Mouse (Mus musculus): ENCODE results near the gene Pa2g4.
"Not testable (repeated sequence)": the region's sequence is repeated elsewhere in the genome, so short reads cannot be mapped to it uniquely, and the experiment has no call there.

The Pa2g4 gene

DNA sequence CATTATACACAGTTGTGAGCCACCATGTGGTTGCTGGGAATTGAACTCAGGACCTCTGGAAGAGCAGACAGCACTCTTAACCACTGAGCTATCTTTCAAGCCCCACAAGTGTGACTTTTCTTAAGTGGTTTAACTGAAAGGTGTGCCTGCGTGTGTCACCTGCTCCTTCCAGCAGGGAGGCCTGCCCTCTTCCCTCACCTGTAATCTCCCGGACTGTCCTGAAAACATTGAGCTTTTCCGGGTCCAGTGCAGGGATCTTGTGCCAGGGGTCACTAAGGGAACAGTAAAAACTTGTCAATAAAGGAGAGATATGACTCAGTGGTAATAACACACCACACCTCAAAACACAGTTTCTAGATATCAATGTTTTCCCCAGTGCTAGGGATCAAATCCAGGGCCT is 13.5 kb upstream of the Pa2g4 start:
- no peak for DNase-seq (ENCODE audit: extremely low read depth, low read depth)

DNA sequence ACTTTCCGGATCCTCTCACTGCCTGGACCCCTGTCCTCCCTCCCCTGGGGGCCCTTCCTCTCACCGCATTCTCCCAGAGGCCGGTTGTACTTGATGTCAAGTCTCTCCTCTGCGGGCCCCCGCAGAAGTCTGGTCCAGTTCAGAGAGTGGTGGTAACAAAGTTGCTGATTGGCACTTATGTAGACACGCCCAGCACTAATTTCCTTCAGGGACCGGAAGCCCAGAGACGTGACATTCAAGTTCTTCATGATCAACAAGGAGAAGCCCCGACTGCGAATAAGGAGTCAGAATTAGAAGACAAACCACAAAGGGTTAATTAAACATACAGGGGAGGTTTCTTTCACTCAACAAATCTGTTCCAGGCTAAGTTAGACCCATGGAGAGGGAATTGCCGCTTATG is 12.5 kb upstream of the Pa2g4 start:
- no peak for DNase-seq (ENCODE audit: extremely low read depth, low read depth)

DNA sequence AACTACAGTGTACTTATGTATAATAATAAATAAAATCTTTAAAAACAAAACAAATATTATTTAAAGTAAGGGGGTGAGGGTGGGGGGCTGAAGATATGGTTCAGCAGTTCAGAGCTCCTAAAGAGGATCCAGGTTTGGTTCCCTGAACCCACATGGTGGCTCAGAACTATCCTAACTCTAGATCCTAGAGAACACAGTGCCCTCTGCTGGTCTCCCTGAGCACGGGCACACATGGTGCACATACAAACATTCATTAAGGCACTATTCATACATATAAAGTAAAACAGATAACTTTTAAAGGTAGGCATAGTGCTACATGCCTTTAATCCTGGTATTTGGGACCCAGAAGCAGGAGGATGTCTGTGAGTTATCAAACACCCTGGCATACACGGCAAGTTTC is 9.3 kb upstream of the Pa2g4 start:
- DNase-seq (ENCODE audit: extremely low read depth, low read depth) = no peak

DNA sequence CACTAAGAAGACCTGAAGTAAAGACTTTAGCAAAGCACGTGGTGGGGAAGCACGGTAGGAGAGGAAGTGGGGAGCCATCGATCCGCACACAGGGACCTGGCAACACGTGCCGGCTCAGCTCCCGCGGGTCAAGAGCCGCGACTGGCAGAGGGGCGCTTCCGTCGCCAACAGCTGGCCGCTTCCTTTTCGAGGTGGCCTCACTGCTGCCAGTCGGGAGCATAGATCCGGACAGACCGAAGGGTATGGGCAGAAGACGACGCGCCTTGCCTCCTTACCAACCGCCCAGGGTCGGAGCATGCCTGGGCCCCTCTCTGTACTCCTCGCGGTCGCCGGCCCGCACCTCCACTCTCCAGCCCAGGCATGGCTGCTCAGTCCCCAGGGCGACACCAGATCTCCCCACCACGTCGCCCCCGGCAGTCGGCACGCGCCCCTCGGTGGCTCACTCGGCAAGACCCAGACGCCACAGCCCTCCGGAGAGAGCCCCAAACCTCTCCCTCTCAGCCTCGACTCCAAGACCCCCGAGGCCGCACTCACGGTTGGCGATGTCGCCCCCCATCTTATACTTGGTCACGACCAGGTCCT is 490 bp downstream of the Pa2g4 start:
- no peak for DNase-seq (ENCODE audit: extremely low read depth, low read depth)

DNA sequence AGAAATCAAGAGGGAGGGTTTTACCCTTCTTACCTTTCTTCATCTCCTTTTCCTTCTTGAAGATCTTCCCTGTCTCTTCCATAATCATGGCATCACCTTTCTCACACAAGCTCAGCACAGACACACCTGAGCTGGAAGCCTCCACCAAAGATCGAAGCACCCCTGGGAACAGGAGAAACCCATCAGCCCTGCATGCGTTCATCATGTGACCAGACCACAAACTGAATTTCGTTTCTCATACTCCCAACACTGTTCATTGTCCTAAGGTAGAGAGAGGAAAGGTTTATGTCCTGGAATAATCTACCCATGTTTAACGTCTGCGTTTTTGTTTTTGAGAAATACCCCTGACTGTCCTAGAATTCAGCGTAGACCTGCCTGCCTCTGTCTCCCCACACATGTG is 2.2 kb downstream of the Pa2g4 start:
- DNase-seq (ENCODE audit: extremely low read depth, low read depth) = no peak

DNA sequence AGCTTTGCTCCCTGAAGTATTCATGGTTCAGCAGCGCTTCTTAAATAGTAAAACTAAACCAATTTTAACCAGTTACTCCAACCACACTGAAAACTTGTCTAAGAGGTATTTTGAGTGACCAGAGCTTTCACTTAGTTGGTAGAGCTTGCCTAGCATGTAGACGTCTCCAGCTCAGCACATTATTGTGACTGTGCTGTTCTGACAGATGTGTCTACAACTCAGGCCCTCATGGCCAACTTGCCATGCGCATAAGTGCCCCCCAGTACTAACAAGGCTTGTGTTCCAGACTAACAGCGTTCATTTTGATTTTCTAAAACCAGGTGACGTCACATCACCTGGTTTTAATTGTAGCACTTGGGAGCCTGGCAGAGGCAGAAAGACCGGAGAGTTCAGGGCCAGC is 8.8 kb downstream of the Pa2g4 start:
- DNase-seq (ENCODE audit: extremely low read depth, low read depth) = no peak

DNA sequence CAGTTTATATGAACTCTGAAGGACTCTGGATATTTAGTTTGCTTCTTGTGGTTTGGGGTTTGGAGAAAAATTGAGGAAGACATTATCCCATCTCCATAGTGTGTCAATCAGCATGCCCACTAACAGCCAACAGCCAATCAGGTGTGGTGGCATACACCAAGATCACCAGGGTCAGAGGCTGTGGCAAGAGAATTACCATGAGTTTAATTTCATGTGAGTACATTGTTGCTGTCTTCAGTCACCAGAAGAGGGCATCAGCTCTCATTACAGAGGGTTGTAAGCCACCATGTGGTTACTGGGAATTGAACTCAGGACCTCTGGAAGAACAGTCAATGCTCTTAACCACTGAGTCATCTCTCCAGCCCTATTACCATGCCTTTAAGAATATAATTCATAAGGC is 9.5 kb downstream of the Pa2g4 start:
- no peak for DNase-seq (ENCODE audit: extremely low read depth, low read depth)

DNA sequence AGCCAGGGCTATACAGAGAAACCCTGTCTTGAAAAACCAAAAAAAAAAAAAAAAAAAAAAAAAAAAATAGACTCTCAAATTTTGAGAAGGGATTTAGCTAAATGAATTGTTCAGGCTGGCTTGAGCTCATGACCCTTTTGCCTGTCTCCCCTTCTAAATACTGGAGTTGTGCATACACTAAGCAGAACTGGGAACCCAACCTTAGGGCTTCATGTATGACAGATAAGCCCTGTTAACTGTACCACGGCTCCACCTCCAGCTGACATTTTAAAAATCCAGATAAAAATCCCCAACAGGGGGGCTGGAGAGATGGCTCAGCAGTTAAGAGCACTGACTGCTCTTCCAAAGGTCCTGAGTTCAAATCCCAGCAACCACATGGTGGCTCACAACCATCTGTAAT is 10.2 kb downstream of the Pa2g4 start:
- not testable (repeated sequence) for DNase-seq (ENCODE audit: extremely low read depth, low read depth)

DNA sequence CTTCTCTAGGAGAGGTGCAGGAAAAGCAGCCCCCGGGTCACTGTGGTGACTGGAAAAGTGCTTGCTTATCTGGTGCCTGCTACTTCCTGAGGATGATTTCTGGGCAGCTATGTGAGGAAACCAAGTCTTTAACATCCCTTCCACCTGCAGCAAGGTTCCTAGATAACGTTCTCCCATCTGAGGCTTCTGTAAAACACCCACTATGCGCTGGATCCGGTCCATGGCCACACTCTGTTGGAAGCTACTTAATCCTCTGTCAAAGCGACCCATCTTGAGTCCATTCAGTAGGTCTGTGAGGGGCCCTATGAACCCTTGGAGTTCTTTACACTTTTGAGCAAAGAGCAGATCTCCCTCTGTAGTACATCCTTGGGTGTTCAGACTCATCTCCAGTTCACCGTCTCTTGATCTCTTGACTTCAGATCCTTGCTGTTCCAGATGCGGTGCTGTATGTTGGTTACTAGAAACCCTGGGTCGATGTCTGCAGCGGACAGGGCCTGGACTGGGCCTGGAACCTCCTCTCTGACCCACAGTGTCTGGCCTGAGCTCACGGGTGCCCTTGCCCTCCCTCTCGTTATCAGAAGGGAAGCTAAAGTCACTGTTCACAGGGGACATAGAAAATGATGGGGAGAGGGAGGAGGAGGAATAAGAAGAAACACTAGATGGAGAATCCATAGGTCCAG is 15.5 kb downstream of the Pa2g4 start:
- DNase-seq (ENCODE audit: extremely low read depth, low read depth) = not testable (repeated sequence)

DNA sequence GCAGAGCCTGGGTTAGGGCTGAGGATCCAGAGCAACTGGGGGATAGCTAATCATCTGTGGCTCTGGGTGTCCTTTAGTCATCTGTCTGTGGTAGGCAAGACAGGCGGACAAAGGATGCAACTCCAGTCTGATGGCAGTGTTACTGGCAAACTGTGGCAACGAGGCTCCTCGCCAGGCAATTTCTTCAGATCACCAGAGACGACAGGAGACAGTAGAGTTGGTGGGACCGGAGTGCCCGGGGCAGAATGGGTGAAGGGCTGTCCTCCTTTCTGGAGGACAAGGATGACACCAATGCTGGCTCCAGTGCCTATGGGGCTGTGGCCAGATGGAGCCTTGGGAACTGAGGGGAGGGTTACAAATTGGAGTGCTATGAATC is 16.1 kb downstream of the Pa2g4 start:
- DNase-seq (ENCODE audit: extremely low read depth, low read depth) = not testable (repeated sequence)

DNA sequence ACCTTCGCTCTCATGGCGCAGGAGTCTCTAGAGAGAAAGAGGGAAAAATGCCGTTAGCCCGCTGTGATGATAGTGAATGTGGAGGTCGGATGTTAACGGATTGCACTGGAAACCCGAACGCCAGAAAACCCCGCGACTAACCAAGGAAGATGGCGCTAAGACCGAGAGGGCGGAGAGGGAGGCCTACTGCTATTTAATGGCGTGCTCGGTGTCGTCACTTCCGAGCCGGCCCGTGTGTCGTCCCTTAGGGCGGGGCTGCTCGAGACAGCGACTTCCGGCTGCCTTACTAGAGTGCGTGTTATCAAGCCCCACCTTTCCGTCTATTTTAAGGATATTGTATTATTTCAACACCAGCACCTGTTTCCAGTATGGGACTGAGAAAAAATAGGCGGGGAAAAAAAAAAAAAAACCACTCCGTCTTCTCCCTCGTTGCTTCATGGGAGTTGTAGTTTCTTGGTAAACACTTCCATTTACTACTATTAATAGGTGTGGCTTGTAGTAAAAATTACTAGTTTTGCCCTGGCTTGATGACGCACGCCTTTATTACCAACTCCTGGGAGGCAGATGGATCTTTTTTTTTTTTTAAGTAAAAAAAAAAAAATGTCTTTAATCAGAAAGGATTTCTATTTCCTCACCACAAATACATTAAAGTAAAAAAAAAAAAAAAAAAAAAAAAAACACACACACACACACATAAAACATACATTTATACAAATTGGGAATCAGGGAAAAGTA is 16.7 kb downstream of the Pa2g4 start, which contains the start of gene Rpl41:
Rpl41 (minus strand) TSS at position 359 of the 735 bp plus-strand sequence.
- DNase-seq (ENCODE audit: extremely low read depth, low read depth) = peak; percentile 99

DNA sequence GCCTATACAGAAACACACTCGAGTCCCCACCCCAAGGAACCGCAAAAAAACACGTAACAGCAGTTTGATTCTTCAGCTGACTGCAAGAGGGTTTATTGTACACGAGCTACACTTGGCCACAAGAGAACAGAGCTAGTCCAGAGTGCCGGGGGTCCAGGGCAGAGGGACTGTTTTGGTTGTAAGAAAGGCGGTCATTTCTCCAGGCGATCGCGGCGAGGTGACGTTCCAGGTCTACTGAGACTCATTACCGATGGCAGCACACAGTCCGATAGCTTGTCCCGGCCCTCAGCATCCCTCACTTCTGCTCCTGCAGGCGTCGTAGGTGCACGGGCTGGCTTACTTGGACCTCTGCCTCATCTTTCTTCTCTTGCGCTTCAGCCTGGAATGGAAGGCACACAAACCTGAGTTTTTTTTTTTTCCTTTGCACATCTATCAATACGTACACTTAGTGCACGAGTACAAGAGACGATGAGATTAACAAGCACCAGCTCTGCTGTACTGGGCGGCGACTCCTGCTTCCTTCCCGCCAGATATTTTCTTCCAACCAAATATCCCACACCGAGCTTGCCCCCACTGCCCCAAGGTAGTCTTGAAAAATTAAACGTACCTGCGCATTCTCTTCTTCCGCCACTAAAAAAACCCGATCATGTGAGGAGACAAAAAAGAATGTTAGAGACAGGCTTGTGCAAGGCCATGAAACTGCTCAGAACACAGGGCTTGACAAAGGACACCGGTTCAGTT is 17.6 kb downstream of the Pa2g4 start:
- not testable (repeated sequence) for DNase-seq (ENCODE audit: extremely low read depth, low read depth)

DNA sequence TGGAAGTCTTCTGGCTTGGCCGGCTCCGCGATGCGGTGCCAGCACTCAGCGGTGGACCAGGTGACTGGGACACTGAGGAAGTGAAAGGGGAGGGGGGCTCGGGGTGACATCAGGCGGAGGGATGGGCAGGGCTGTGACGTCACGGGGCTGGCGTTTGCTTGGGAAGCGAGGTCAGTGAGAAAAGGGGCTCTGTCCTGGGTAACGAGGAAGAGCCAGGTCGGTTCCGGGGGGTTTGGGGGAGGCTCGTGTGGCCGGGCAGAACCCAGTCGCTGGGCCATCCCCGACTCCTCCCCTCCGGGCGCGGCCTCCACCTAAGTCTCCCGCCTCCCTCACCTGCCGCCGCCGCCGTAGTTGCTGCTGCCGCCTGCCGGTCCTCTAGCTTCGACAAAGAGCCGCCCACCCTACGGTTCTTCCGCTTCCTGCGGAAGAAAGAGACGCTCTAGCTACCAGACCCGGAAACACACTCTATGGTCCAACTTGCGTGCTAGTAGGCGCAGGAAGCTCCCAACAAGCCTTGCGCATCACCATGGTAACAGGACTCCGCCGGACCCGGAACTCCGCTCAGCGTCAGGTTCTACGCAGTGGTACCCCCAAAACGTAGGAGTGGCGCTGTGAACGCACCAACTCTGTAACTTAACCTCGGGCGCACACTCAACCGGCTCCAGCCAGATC is 18.3 kb downstream of the Pa2g4 start, which contains the start of gene Zc3h10:
Zc3h10 (minus strand) TSS at position 414 of the 672 bp plus-strand sequence.
- DNase-seq (ENCODE audit: extremely low read depth, low read depth) = peak; percentile 99

DNA sequence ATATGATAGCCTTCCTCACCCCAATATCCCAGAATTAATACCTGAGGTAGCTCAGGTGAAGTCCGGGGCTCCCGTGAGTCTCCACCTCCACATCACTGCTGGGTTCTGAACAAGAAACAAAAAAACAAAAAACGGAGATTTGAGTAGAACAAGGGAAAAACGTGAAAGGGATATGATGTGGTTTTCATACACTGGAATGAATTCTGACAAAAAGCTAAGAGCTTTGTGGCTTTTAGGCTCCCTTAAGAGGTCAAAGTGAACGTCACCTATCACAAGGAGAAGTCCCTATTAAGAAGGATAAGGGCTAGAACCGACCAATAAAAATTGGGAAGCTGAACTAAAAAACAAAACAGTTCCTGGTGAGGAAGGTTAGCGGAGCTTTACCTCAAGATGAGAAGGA is 19.0 kb downstream of the Pa2g4 start:
- DNase-seq (ENCODE audit: extremely low read depth, low read depth) = no peak

DNA sequence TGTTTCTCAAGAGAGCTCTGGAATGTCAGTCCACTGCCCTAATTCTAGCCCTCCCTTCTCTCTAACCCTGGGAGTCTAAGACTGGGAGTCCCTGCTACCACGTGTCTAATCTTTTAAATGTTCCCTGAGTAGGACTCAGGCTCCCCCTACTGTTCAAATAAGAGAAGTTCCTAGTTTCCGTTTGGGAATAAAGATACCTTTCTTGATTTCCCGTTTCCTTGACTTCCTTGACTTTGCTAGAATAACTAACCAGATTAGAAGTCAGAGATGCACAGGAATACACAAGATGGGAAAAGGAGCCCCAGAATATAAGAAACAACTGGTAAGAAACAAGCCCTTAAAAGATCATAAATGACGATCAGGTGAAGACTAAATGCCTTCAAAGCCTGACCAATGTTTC is 19.4 kb downstream of the Pa2g4 start:
- DNase-seq (ENCODE audit: extremely low read depth, low read depth) = peak; percentile 67

DNA sequence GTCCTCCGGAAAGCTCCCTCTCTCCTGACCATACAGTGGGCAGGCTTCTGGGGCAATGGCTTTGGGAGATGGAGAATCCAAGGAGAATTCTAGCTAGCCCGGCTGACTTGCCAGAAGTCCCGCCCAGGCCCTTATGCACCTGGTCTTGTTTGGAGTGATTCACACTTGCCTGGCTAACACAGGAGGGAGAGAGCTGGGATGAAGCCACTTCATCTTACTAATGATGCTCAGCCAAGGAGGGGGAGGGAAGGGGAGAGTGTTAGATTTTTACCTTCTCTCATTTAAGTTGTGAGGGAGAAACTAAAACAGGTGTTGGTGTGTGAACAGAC is 20.3 kb downstream of the Pa2g4 start:
- DNase-seq (ENCODE audit: extremely low read depth, low read depth) = no peak

DNA sequence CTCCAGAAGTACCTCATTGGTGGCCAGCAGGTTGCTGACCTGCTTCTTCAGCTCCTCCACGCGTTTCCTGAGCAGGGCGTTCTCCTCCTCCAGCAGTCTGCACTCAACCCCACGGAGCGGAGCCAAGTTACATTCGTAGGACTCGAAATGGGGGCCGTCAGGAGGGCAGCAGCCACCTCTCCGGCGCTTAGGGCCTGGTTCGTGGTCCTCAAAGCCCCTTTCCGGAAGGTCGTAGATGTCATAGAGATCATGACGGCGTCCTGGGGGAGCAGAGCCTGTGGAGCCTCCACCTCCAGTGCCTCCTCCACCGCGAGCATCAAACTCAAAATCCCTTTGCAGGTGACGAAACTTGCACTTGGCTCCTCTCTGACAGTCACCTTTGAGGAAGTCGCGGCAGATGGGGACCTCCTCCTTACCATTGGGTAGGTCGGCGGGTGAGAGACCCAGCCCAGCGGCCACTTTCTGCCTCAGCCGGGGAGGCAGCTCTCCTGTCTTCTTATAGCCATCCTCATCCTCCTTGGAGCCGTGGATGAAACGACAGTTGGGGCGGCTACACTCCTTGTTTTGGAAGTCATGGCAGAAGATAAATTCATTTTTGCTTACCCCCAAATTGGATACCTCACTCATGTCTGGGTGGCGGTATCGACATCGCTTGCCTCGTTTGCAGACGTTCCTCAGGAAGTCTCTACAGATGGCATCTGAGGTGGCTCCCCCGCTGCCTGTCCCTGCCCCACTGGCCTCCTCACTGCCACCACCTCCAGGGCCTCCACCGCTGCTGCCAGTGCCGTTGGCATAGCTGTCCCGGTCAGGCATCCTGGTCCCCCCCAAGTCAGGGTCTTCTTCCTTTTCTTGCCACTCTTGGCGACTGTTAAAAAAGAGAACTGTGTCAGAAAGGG is 20.9 kb downstream of the Pa2g4 start:
- DNase-seq (ENCODE audit: extremely low read depth, low read depth) = no peak

DNA sequence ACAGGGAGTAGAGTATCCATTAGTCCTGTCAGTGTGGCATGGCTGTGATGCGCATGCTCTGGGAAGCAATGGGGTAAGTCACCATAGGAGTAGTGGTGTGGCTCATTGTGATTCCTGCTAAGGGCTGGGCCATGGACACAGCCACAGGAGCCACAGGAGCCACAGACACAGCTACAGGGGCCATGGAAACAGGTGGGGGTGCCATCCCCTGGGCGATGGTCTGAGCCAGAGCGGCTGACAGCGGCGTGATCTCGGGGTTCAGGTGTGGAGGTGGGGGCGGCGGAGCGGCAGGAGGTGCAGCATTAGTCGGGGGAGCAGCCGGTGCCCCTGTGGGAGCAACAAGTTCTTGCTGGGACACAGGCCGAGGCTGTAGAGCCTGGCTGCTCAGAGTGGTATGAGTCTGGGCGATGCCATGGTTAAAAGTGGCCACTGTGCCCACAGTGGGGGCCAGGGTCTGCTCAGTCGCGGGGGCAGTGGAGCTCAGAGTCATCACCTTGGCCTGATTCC is 21.6 kb downstream of the Pa2g4 start:
- DNase-seq (ENCODE audit: extremely low read depth, low read depth) = no peak

DNA sequence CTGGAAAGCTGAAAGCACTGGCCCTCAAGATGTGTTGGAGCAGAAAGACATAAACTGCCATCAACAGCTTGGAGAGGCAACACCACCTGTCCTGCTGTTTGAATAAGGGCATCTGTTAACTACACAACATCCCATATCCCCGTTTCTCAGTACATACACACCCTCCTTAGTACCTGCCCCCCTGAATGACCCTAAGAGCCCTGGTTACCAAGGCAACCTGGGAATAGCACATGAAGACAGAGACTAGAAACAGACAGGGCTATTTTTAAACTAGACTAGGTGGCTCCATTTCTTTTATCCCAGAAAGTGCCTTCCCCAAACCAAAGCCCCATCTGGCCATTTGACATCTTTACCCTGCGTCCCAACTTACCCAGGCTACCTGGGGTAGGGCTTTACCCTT is 22.7 kb downstream of the Pa2g4 start:
- DNase-seq (ENCODE audit: extremely low read depth, low read depth) = no peak

DNA sequence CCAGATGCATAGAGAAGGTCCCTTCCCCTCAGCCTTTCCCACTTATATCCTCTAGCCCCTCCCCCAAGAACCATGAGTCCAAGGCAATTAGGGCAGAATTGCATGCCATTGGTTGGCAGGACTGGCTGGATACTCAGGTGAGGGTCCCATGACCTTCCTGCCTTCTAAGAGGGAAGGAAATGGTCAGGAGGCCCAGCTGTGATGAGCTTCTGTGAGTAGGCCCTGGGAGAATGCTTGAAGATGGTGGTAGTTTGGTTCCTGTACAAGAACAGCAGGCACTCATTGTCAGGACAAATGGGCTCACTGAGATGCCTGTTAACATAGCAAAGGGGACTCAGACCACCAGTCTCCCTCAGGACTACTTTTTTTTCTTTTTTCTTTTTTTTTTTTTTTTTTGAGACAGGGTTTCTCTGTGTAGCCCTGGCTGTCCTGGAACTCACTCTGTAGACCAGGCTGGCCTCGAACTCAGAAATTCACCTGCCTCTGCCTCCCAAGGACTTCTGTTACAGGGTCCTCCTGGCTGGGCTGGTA is 27.4 kb downstream of the Pa2g4 start:
- DNase-seq (ENCODE audit: extremely low read depth, low read depth) = no peak
